Mouse (Mus musculus) C2C12 (cell line): ENCODE data around the gene Aurkaip1.

Experiments
- CEBPB ChIP-seq: IDR thresholded peaks from one replicate; pipeline ENCODE4 v1.6.1; 2011; ENCODE audit warnings: low read depth, mild to moderate bottlenecking, control low read depth, moderate library complexity
- CTCF ChIP-seq: IDR thresholded peaks from one replicate; pipeline ENCODE4 v1.5.1; 2011; ENCODE audit not compliant: control insufficient read depth, insufficient read depth, insufficient read length
- MAX ChIP-seq: IDR thresholded peaks from one replicate; pipeline ENCODE4 v1.6.1; 2011; ENCODE audit warnings: mild to moderate bottlenecking, control low read depth
- MYOD1 ChIP-seq: IDR thresholded peaks from one replicate; pipeline ENCODE4 v1.6.1; 2011; ENCODE audit warnings: low read depth; ENCODE audit not compliant: control insufficient read depth, insufficient read length
- USF1 ChIP-seq: IDR thresholded peaks from one replicate; pipeline ENCODE4 v1.6.1; 2011; ENCODE audit warnings: low read depth, mild to moderate bottlenecking, control low read depth, moderate library complexity

- TF ChIP-seq CTCF (no peak), MYOD1 (no peak), CEBPB (no peak), MAX (no peak), USF1 (no peak)
Observed at GRCm38 (mm10) chr4:155848434-155849095, 17.5 kb downstream of the Aurkaip1 start.
